Mouse (Mus musculus) skeletal muscle tissue, adult 2 months (tissue): ENCODE results near the gene Gm20422.

Source experiments
- DNase-seq: peaks from one replicate; pipeline ENCODE4 v3.0.0-alpha.2; 2012; ENCODE audit warnings: low read depth, low spot score

Gene Gm20422

DNA sequence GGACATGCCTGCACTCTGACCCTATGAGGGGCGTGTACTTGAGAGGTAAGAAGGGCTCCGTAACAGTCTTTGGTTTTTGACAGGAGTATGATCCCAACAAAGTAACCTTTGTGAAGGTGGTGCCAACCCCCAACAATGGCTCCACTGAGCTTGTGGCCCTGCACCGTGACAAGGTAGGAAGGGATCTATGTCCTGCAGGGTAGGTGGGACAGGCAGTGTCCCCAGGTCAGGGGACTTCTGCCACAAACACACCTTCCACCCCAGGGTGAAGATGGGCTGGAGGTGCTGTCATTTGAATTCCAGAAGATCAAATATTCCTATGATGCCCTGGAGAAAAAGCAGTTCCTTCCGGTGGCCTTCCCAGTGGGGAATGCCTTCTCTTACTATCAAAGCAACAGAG is 19.0 kb upstream of the Gm20422 start:
- no peak for DNase-seq

DNA sequence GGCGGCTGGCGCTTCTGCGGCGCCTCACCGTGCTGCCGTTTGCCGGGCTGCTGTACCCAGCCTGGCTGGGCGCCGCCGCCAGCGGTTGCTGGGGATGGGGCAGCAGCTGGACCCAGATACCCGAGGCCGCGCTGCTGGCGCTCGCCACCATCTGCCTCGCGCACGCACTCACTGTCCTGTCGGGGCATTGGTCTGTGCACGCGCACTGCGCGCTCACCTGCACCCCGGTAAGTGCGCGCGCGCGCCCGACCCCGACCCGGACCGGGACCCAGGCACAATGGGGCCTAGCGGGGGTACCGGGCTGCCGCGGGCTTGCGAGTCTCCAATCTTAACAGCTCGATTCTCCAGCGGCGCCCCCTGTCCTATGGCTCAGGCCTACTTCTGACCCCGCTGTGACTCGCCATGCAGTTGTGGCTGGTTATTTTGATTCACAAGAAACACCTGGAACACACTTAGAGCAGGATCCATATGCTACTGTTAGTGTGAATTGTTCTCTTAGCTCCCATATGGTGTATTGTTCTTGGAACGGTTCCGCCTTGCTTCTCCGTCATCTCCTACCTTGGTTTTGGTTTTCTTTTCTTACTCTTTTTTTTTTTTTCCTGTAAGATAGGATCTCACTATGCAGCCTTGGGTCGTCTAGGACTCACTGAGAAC is 16.9 kb upstream of the Gm20422 start:
- no peak for DNase-seq

DNA sequence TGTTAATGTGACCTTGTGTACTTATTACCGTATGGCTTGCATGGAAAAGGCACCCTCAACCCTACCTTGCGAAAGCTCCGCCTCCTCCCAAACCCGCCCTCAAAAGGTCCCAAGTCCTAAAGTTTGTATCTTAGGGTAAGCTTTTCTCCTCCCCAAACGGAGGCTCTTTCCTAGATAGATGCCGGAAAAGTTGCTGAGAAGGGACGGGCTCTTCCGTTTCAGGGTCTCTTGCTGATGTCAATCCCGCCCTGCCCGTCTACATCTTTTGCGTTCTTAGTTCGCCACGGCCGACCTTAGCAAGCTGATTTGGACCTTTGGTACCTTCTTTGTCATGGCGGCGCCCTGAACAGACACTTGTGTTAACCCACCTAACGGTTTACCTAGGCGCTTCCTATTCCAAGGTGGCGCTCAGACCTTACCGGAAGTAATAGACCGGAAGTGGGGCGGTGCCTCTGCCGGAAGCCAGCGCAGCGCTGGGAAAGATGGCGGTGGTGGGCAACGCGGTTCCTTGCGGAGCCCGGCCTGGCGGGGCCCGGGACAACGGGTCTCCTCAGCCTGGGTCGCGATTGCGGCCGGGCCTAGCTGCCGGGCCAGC is 16.2 kb upstream of the Gm20422 start, which contains the start of the genes Atp13a1 and Zfp866:
Gene Atp13a1 (plus strand): TSS at position 391 of the 595 bp plus-strand sequence.
Gene Zfp866 (minus strand): TSS at position 406 of the 595 bp plus-strand sequence.
- peak; percentile 71 for DNase-seq

DNA sequence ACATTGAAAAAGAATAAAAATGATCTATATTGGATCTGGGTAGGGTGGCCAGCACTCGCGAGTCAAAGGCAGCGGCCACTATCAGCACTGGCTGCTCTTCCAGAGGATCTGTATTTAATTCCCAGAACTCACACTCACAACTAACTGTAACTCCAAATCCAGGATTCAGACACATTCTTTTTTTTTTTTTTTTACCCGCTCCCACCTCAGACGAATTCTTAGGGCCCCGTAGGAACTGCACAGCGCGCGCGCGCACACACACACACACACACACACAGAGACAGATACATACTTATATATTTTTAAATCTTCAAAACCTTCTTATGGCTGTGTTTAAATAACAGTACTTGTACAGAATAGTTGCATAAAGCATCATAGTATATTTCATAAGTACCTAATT is 15.7 kb upstream of the Gm20422 start:
- DNase-seq, result no peak

DNA sequence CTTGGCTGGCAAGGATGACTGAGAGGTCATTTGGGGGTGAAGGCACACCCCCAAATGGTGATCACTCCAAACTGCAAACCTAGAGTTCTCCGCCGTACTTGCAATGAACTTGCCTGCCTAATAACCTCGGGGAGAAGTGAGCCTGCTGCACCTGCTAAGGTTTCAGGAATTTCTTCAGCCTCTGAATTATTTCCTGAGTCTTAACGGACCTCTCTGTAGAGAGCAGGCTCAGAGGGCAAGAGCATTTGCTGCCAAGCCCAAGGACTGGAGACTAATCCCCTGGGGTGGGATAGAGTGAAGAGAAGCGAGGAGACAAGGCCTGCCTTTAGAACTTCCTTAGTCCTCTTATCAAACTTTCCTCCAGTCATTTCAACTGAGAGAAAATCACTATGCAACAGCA is 15.0 kb upstream of the Gm20422 start:
- DNase-seq, result no peak

DNA sequence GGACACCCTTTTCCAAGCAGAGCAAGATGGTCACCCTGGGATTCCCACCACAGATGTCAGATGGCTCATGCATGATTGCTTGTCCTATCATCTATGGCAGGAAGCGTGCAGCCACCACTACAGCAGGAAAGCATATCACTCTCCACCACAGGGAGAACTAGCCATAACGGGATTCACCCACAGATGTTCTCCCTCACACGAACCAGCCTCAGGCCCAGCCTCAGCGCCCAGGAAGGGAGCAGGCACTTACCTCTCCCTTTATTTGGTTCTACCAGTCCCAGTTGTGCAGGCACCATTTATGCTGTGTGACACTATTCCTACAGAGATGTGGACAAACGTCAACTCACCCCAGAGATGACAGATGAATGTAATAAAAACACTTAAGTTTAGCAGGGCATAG is 14.4 kb upstream of the Gm20422 start:
- no peak for DNase-seq

DNA sequence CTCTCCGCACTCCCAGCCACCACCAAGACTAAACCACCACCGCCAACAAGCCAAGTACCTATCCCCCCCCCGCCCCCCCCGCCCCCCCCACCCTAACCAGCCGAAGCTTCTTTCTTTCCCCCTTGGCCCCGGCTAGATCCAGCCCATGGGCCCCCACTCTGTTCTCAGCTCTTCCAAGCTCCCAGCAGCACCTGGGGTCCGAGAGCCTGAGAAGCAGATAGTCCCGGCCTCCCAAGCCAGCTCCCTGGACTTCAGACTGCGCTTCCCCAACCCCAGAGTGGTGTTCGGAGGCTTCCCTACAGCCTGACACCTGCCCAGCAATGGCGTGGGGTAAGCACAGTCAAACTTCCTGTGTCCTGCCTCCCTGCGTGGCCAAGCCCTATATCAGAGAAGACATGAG is 2.4 kb upstream of the Gm20422 start:
- DNase-seq, result no peak

DNA sequence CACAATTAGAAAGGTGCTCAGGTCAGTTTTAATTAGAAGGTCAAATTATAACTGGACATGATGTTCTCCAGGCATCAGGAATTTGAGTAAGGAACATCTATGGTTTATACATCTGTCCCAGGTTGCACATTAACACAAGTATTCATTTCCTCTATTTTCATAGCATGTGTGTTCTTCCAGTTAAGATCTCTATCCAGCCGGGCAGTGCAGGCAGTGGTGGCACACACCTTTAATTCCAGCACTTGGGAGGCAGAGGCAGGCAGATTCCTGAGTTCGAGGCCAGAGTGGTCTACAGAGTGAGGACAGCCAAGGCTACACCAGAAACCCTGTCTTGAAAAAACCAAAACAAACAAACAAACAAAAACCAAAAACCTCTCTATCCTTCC is 456 bp upstream of the Gm20422 start:
- no peak for DNase-seq

DNA sequence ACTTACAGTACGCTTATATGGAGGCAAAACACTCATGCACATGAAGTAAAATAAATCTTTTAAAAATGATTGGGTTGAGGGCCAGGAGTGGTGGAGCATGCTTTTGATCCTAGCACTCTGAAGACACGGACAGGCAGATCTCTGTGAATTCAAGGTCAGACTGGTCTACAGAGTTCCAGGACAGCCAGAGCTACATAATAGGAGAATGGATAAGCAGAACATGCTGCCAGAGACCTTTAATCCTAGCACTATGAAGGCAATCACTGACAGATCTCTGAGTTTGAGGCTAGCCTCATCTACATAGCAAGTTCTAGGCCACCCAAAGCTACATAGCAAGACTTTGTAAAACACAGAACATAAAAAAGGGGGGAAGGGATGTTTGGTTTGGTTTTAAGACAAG is 2.6 kb downstream of the Gm20422 start:
- no peak for DNase-seq

DNA sequence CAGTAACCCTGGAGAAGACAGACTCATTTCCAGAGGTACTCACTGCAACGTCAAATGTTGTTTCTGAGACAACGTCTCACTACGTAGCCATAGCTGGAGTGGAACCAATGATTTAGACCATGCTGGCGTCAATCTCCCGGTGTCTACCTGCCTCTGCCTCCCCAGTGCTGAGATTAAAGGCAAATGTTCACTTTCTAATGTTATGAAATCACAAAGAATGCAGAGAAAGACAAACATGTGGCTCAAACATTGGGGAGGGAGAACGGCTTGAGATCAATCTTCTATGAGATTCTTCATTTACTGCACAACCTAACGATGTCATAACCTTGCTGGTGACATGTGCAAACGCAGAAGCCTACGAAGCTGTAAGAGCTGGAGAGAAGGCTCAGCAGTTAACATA is 3.5 kb downstream of the Gm20422 start:
- no peak for DNase-seq

DNA sequence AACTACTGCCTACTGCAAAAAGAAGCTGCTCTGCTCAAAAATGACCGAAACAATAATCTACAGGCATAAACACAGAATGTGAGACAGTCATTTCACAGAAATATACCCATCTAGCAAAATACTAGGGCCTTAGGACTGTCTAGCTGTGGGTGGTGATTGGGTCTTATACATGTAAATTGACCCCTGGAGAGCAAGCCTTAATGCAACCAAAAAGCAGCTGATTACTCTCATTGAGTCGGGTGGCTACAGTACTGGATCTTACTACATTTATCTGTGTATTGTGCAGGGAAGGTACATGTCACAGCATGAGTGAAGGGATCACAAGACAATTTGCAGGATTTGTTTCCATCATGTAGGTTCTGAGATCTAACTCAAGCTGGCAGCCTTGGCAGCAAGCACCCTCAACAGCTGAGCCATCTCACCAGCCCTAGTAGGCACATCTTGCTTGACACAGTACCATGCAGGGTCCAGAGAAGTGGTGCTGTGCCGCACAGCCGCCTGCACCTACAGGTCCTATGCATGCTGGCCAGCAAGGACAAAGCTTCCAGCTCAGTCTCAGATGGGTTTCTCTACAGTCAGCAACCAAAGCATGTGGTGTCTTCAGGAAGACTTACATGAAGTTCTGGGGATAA is 12.8 kb downstream of the Gm20422 start:
- DNase-seq, result no peak

DNA sequence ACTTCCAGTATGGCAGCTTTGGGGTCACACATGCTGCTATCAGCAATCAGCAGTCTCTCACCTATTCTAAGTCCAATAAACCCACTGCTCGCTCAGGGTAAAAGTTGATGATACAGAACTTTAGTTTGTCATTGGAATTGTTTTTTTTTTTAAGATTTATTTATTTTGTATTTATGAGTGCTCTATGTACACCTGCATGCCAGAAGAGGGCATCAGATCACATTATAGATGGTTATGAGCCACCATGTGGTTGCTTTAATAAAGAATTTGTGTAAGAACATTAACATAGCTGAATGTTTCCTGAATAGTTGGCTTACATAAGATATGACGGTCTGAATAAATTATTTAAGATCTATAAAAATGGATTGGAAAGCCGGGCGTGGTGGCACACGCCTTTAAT is 16.4 kb downstream of the Gm20422 start:
- no peak for DNase-seq

DNA sequence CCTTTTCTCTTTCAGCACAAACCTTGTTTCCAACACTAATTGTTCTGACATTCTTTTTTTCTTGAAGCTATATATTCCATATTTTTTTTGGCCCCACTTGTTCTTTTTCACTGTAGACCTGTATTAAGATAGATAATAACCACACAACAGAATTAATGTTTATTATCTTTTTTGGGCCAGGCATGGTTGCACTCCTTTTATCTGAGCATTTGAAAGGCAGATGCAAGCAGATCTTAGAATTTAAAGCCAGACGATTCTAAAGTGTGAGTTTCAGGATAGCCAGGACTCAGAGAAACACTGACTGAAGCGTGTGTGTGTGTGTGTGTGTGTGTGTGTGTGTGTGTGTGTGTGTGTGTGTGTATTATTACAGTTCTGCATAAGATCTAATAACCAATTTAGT is 22.2 kb downstream of the Gm20422 start:
- no peak for DNase-seq

DNA sequence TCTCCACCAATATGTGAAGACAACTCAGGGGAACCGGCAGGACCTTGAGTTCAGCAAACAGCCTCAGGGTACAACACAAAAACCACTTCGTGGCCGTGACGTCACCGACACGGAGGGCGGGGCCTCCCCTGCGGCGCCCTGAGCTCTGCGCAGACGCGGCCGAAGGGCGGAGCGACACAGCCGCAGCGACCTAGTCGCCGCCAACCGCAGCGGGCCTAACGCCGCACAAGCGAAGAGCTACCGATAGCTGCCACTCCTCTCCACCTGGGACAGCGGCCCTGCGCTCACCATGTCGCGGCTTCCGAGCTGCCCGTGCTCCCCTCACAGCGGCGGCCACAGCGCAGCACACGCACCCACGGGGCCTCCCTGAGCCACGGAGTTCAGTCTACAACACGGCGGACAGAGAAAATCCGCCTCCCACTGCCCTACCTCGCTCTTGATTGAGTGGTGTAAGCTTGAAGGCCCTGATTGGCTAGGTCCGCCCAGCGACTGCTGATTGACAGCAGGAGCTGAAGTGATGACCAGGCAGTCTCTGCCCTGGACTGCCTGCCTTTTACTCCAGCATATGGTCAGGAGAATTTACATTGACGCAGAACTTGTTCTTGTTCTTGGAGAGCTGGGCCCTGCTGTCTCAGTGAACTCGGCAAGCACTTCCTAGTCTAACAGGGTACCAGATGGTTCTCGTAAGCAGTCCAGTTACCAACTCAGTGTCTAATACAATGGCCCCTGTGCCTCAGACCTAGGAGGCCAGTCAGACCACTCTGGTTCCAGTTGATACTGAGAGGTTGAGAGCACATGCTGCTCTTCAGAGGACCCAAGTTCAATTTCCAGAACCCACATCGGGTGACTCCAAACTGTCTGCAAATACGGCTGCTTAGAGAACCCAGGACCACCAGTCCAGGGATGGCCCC is 24.9 kb downstream of the Gm20422 start, which contains the start of gene Zfp963:
Gene Zfp963 (minus strand): TSS at position 427 of the 911 bp plus-strand sequence.
- peak; percentile 96 for DNase-seq

DNA sequence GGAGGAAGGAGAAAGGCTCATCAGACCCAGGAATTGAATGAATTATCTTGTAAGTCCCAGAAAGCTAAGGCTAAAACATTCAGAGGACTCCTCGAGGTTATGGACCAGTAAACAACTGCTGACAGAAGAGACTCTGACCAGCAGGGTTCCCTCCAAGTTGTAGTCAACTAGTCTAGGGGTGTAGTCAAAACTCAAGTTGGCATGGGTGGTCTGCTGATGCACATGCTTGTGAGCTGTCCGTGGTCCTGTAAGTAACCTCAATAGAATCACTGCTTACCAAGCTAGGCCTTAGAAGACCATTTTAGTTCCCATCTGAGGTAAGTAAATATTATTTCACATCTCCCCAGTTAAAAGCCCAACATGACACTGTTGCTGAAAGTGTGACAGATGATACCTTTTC is 33.5 kb downstream of the Gm20422 start:
- DNase-seq, result no peak

DNA sequence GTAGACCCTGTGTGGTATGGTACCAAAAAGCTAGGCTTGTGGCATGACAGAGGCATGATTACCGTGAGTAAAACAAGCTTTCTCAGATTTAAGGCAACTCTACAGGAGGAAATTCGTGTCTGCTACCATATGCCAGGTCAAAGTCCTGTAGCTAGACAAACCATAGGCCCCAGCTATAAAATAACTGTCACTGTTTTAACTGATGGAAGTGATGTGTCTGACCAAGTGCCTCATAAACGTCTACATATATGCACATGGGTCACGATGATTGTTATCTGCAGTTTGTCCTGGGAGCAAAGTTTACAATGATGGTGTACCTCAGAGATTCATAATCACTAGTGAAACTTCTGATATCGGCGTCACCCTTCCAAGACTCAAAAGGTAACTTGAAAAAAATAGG is 33.9 kb downstream of the Gm20422 start:
- DNase-seq, result no peak

DNA sequence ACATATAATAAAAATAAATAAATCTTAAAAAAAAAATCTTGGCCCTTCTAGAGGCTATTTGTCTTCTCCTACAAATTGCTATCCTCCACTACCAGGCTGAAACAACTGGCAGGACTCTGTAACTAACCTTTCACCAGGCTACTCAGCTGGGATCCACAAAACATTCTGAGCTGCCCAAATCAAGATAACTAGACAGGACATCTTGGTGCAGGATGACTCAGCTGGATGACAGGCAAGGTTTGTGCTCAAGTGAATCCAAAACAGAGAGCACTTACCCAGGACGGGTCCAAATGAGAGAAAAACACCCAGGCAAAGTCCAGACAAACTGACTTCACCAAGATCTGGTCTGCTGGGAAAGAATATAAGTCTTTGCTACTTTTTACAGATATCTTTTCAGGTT is 39.2 kb downstream of the Gm20422 start:
- DNase-seq, result no peak

DNA sequence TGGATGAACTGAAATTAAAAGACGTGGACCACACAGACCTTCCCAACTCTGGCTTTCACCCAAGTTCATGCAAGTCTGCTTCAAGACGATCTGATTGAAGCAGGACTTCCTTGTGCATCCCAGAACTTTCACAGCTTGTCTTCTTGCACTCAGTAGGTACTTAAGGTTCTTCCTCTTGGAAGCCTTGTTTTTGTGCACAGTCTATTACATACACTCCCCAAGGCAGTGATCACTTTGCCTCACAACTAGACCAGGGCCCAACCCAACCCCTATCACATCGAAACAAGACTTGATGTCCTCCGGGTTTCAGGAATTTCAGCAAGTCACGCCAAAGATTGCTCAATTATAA is 57.5 kb downstream of the Gm20422 start:
- no peak for DNase-seq

DNA sequence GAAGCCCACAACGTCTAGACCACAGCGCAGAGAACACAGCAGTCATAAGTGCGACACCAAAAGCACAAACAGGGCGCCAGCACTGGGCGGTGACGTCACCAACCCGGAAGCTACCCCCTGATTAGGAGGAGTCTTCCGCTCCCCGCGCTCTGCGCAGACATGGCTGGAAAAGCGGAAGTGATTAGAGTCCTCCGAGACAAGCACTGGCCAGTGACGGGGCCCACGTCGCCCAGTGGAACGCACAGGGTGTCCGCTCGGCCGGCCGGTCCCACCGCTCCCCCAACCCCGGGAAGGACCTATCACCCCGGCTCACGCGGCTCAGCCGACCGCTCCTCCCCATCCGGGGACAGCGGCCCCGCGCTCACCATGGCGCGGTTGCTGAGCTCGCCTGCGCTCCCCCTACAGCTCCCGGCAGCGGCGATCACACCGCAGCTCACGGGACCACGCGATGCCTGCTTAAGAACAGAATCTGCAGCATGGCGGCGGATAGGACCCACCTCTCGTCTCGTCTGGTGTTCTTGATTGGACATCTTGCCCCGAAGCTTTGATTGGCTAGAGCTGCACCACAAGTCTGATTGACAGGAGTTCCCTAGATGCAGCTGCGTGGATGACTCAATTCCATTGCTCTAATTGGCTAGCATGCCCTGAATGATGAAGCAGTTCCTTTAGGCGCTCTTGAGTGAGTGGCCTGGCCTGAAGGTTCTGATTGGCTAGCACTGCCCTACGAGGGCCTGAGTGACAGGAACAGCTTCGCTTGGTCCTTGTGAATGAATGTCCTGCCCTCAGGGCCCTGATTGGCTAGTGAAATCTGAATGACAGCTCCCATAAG is 58.1 kb downstream of the Gm20422 start:
- peak; percentile 100 for DNase-seq

DNA sequence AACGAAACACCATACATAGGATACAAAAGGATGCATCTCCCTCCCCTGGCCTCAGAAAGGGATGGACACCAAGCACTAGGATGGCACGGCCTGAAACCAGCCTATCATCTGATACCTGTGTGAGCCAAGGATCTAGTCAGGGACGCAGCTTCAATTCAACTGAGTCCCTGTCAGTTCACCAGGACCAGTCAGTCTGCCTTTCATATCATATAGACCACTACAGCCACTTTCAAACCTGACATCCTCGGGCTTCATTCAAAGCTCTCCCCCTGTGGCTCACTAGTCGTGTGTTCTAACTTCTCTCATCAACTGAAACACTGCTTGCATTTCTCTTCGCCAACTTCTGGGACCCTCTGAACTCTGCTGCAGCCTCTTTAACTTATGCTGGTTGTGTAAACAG is 59.3 kb downstream of the Gm20422 start:
- DNase-seq, result no peak

DNA sequence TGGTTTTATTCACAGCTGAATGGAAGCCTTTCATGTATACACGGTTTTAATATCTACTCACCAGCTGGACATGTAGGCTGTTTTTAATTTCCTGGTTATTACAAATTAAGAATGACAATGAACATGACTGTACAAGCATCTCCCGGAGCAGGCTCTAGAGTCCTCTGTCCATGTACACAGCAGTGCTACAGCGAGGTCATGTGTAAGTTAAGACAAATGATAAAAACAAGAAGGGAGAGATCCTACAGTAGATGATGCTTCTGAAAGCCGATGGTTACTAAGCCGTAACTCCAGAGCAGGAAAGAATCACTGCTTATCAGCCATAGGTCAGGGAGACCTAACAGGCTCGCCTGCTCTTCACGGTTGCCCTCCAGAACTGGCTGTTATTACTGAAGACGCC is 61.2 kb downstream of the Gm20422 start:
- DNase-seq, result no peak
